Mouse (Mus musculus) kidney, postnatal 0 days (tissue): ENCODE measurements around the gene Dnah7a. TPM values are rescaled to one million over a fixed set of nuclear protein-coding genes. Genes with fewer than 3 reads are reported as not detected.
"Not testable (repeated sequence)": the region's sequence is repeated elsewhere in the genome, so short reads cannot be mapped to it uniquely, and the experiment has no call there.

Source experiments
- ATAC-seq: fragments of 200-750 bp; cut with Nextera tagmentation; replicated peaks from 2 replicates; pipeline ENCODE4 v1.8.0; 2017; ENCODE audit warnings: low read depth, moderate number of reproducible peaks, moderate TSS enrichment, moderate library complexity; ENCODE audit not compliant: low FRiP score
- DNase-seq: peaks from one replicate; pipeline ENCODE4 v3.0.0-alpha.2; 2016; ENCODE audit warnings: low spot score
- H3K27ac ChIP-seq: fragments of 300-500 bp; sonication (generic); 2 replicates; pipeline ENCODE4 v1.5.1; 2014; ENCODE audit warnings: mild to moderate bottlenecking
- H3K27me3 ChIP-seq: fragments of 300-500 bp; sonication (generic); 2 replicates; pipeline ENCODE4 v1.6.1; 2014; ENCODE audit warnings: low read length, mixed read lengths; ENCODE audit not compliant: insufficient read depth
- H3K36me3 ChIP-seq: fragments of 300-500 bp; sonication (generic); 2 replicates; pipeline ENCODE4 v1.6.1; 2014; ENCODE audit warnings: low read length, mixed read lengths; ENCODE audit not compliant: insufficient read depth
- H3K4me1 ChIP-seq: fragments of 300-500 bp; sonication (generic); replicated peaks from 2 replicates; pipeline ENCODE4 v1.6.1; 2014; ENCODE audit warnings: antibody characterized with exemption, low read length, mixed read lengths; ENCODE audit not compliant: insufficient read depth
- H3K4me2 ChIP-seq: fragments of 300-500 bp; sonication (generic); 2 replicates; pipeline ENCODE4 v1.6.1; 2014; ENCODE audit warnings: mild to moderate bottlenecking, low read length, moderate library complexity, mixed read lengths
- H3K4me3 ChIP-seq: fragments of 300-500 bp; sonication (generic); replicated peaks from 2 replicates; pipeline ENCODE4 v1.5.1; 2014; ENCODE audit warnings: low read depth, low read length
- H3K9ac ChIP-seq: fragments of 300-500 bp; sonication (generic); 2 replicates; pipeline ENCODE4 v1.6.1; 2014; ENCODE audit warnings: low read depth, low read length
- H3K9me3 ChIP-seq: fragments of 300-500 bp; sonication (generic); replicated peaks from 2 replicates; pipeline ENCODE4 v1.6.1; 2016; ENCODE audit warnings: low read length, inconsistent platforms, mixed read lengths
- CTCF ChIP-seq: IDR thresholded peaks from 2 replicates; pipeline ENCODE4 v1.5.1; 2016; ENCODE audit warnings: antibody characterized with exemption, low read depth, mild to moderate bottlenecking, moderate library complexity
- WGBS: fragments of 180-500 bp; shearing (Covaris S2); extraction: QIAGEN DNeasy Blood & Tissue Kit; methylation state at CpG from one replicate; pipeline ENCODE4 v1.1.7; 2014; 5-methylcytosine and 5-hydroxymethylcytosine counted together
- polyA plus RNA-seq: library from polyadenylated mRNA; unstranded; fragments of >200 nt; fragmentation: Nextera tagmentation; extraction: Ambion mirVana; gene quantifications from 2 replicates; pipeline ENCODE4 v1.2.1, GENCODE M21; 2015

Dnah7a gene
- polyA plus RNA-seq, 1 experiment from 2014 or later = 0.55 TPM

- DNase-seq (no peak), ATAC-seq (no peak)
- no peak overlapping the region for H3K4me2 ChIP-seq
- no peak for TF ChIP-seq CTCF
- no peak overlapping the region for H3K27ac ChIP-seq
- 93% methylated on average over 9 of the region's 9 CpGs for WGBS
- H3K9ac ChIP-seq = no peak overlapping the region
- no peaks in the 10 kb centered on the region for H3K27me3 ChIP-seq
- no peaks in the 10 kb centered on the region for H3K36me3 ChIP-seq
- no peaks in the 10 kb centered on the region for H3K9me3 ChIP-seq
- H3K4me1 ChIP-seq = no peaks in the 10 kb centered on the region
- no peak overlapping the region for H3K4me3 ChIP-seq
Observed at GRCm38 (mm10) chr1:53711069-53711468, 4.5 kb upstream of the Dnah7a start.

- not testable (repeated sequence) for H3K4me2 ChIP-seq, H3K4me1 ChIP-seq, DNase-seq, ATAC-seq, H3K4me3 ChIP-seq, H3K9me3 ChIP-seq, H3K27ac ChIP-seq, H3K27me3 ChIP-seq, H3K9ac ChIP-seq, H3K36me3 ChIP-seq
- WGBS = 83% methylated on average over 5 of the region's 5 CpGs
Observed at GRCm38 (mm10) chr1:53709602-53710001, 3.0 kb upstream of the Dnah7a start.

GRCm38 (mm10) chr1:53704164-53704563 lies 2.4 kb downstream of the Dnah7a start:
- ATAC-seq (no peak), DNase-seq (no peak)
- Histone ChIP-seq H3K9me3 (no peaks in the 10 kb centered on the region), H3K4me2 (no peak overlapping the region), H3K27me3 (no peaks in the 10 kb centered on the region), H3K36me3 (no peaks in the 10 kb centered on the region), H3K27ac (no peak overlapping the region), H3K4me1 (no peaks in the 10 kb centered on the region), H3K9ac (no peak overlapping the region), H3K4me3 (no peak overlapping the region)
- no peak for TF ChIP-seq CTCF
- 87% methylated on average over 5 of the region's 5 CpGs for WGBS

- H3K4me1 ChIP-seq, ATAC-seq: not testable (repeated sequence)
Observed at GRCm38 (mm10) chr1:53664268-53664667, 42.3 kb downstream of the Dnah7a start.

GRCm38 (mm10) chr1:53639865-53640794 lies 66.5 kb downstream of the Dnah7a start:
- Histone ChIP-seq H3K27me3 (no peaks in the 10 kb centered on the region), H3K4me2 (no peak overlapping the region), H3K27ac (no peak overlapping the region), H3K36me3 (no peaks in the 10 kb centered on the region), H3K4me1 (no peaks in the 10 kb centered on the region), H3K4me3 (no peak overlapping the region), H3K9me3 (no peaks in the 10 kb centered on the region), H3K9ac (no peak overlapping the region)
- DNase-seq (peak; percentile 44), ATAC-seq (no peak)
- no peak for TF ChIP-seq CTCF
- 55% methylated on average over 8 of the region's 8 CpGs for WGBS

More at GRCm38 (mm10) chr1:53664268-53664667, 42.3 kb downstream of the Dnah7a start:
- not testable (repeated sequence) for H3K36me3 ChIP-seq, H3K9ac ChIP-seq, H3K27me3 ChIP-seq, H3K9me3 ChIP-seq, H3K4me2 ChIP-seq, H3K27ac ChIP-seq, H3K4me3 ChIP-seq
- peak; percentile 53 for DNase-seq

GRCm38 (mm10) chr1:53635641-53636040 lies 70.9 kb downstream of the Dnah7a start:
- H3K9ac ChIP-seq, H3K27ac ChIP-seq, H3K4me2 ChIP-seq, DNase-seq, H3K4me3 ChIP-seq, ATAC-seq, H3K9me3 ChIP-seq, H3K36me3 ChIP-seq, H3K4me1 ChIP-seq, H3K27me3 ChIP-seq: not testable (repeated sequence)
- whole genome bisulfite sequencing = 66% methylated on average over 2 of the region's 2 CpGs

GRCm38 (mm10) chr1:53632040-53632439 lies 74.5 kb downstream of the Dnah7a start:
- H3K36me3 ChIP-seq, H3K9me3 ChIP-seq, DNase-seq, H3K4me1 ChIP-seq, H3K4me2 ChIP-seq, ATAC-seq, H3K9ac ChIP-seq, H3K27ac ChIP-seq, H3K4me3 ChIP-seq, H3K27me3 ChIP-seq: not testable (repeated sequence)
